Comparison of ENCODE assay signal across 17 mouse cellular contexts in the genomic region with DNA sequence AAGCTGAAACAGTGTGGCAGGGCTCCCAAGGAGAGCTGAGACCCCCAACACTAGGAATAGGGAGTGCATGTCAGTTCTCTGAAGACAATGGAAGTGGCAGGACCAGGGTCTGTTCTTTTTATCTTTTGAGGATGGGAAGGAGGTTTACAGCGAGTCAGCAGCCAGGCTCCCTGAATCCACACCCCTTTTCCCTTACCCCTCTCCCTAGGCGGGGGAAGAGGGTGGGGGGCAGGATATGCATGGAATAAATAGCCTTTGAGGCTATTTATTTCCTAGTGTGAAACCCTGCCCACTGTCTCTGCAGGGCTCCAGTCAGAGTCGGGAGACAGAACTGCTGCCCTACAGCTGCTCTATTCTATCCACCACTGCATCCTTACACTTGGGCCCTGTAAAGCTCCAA. TPM values are rescaled to one million over a fixed set of nuclear protein-coding genes. Genes with fewer than 3 reads are reported as not detected.
A peak's percentile ranks its signal among the peaks of the same experiment; 100 is the strongest.
DNase-seq lines count a peak whose midpoint lies in the region; ATAC-seq and TF ChIP-seq lines count a peak whose summit lies in the region.
"Had no signal": no experiment of that assay in that cellular context is flagged by ENCODE, and none has a peak within 500 bp of the region (broad histone marks: within the 10 kb centered on the region; RNA-seq: fewer than 3 reads in every experiment).

No protein-coding gene starts in this region.

- no peak overlapping the region for H3K9ac ChIP-seq in lung, embryonic 16.5 days (ENCODE audit: low read length)
- H3K9ac ChIP-seq: heart, embryonic 12.5 days had no signal

- H3K27me3 ChIP-seq in lung, embryonic 16.5 days (ENCODE audit: control insufficient read depth, insufficient read depth, low read depth, low read length): no peaks in the 10 kb centered on the region
- H3K27me3 ChIP-seq: heart, embryonic 12.5 days had no signal

- H3K4me3 ChIP-seq in lung, embryonic 16.5 days (ENCODE audit: low read length): no peak overlapping the region
- no peak overlapping the region for H3K4me3 ChIP-seq in gastrocnemius, adult 2 months
- H3K4me3 ChIP-seq: heart, embryonic 12.5 days; myocyte had no signal

- H3K27ac ChIP-seq in lung, embryonic 16.5 days (ENCODE audit: low read length): no peak overlapping the region
- H3K27ac ChIP-seq in gastrocnemius, adult 2 months: no peak overlapping the region
- H3K27ac ChIP-seq: macrophage had no signal

- peak; percentile 70 for ATAC-seq in frontal cortex, adult (ENCODE audit: low TSS enrichment)
- ATAC-seq in lung, embryonic 16.5 days (ENCODE audit: low read depth): peak; percentile 51; the same call in 1 of the 2 replicates
- ATAC-seq: forebrain, embryonic 14.5 days had no signal

- H3K4me1 ChIP-seq in lung, embryonic 16.5 days (replicated peaks; ENCODE audit: control insufficient read depth, insufficient read depth, low read length): peaks cover 8% of the 10 kb centered on the region

- H3K4me2 ChIP-seq in lung, embryonic 16.5 days (ENCODE audit: low read depth, low read length): no peak overlapping the region
- H3K4me2 ChIP-seq: heart, embryonic 12.5 days had no signal

- intact Hi-C loops in gastrocnemius, adult 2 months (cut with DNase I): no loop called here

- no peaks in the 10 kb centered on the region for H3K36me3 ChIP-seq in lung, embryonic 16.5 days (ENCODE audit: control insufficient read depth, insufficient read depth, low read length)
- H3K36me3 ChIP-seq: heart, embryonic 12.5 days had no signal

- 14% methylated on average over 3 of the region's 3 CpGs for WGBS in lung, embryonic 16.5 days

- DNase-seq in frontal cortex, postnatal 10 days (ENCODE audit: low spot score in 2 of 2): no peak
- no peak for DNase-seq in lung, postnatal 25 days (ENCODE audit: low spot score)
- DNase-seq in right cerebral cortex, postnatal 14 days: peak; percentile 9
- DNase-seq in right cerebral cortex, postnatal 4 days: no peak
- DNase-seq in spleen, postnatal 14 days (ENCODE audit: low spot score in 2 of 2): no peak
- DNase-seq in gastrocnemius, adult 2 months: no peak
- DNase-seq: cerebellum, adult 11-12 months; gastrocnemius, postnatal 10 days; kidney, adult 11 months; layer of hippocampus, adult 9-11 months; thymus, adult 2 months had no signal

- H3K9me3 ChIP-seq in lung, embryonic 16.5 days (ENCODE audit: control insufficient read depth, low read length): no peaks in the 10 kb centered on the region
- H3K9me3 ChIP-seq: heart, embryonic 12.5 days had no signal

- no peak for TF ChIP-seq CTCF in gastrocnemius, adult 2 months (IDR thresholded peaks at IDR 0.05)

RNA-seq across cellular contexts. Expression of a gene that starts 9.9 kb away (rescaled TPM):
- polyA plus RNA-seq in lung, embryonic 16.5 days (2015; fragmentation: Nextera tagmentation; extraction: Ambion mirVana): 26.6 and 27.2 TPM in 2 replicates
- 10 to 100 TPM in 1 of 2 experiments, 1 to 10 TPM in 1; 9.9 to 10.7 TPM for total RNA-seq in gastrocnemius, adult 2 months (2021)

RNA-seq across cellular contexts. Expression of a gene that starts 43.7 kb away (rescaled TPM):
- 6.9 and 7.3 TPM in 2 replicates for polyA plus RNA-seq in lung, embryonic 16.5 days (2015; fragmentation: Nextera tagmentation; extraction: Ambion mirVana)
- total RNA-seq in gastrocnemius, adult 2 months (2021): 1 to 10 TPM in 1 of 2 experiments, under 1 TPM in 1; 0.67 to 1.6 TPM
- polyA plus RNA-seq: macrophage, myocyte had no signal
